Mouse (Mus musculus) liver, embryonic 14.5 days (tissue): Measurements from ENCODE around the gene Cdk5rap3. TPM values are rescaled to one million over a fixed set of nuclear protein-coding genes. Genes with fewer than 3 reads are reported as not detected.

Source experiments
- ATAC-seq: fragments of 200-750 bp; cut with Nextera tagmentation; 2 replicates; pipeline ENCODE4 v1.8.0; 2017; ENCODE audit warnings: moderate number of reproducible peaks, mild to moderate bottlenecking, moderate library complexity; ENCODE audit not compliant: insufficient read depth
- DNase-seq, 3 experiments: peaks; one replicate each; pipeline ENCODE4 v3.0.0-alpha.2; 2012 to 2013; ENCODE audit warnings: low read depth in 3 of 3, low spot score in 3 of 3
- H3K27ac ChIP-seq: fragments of 300-500 bp; sonication (generic); 2 replicates; pipeline ENCODE4 v1.5.1; 2014; ENCODE audit warnings: moderate library complexity, mild to moderate bottlenecking, control low read depth, inconsistent platforms
- H3K27me3 ChIP-seq: fragments of 300-500 bp; sonication (generic); 2 replicates; pipeline ENCODE4 v1.6.1; 2014; ENCODE audit warnings: mild to moderate bottlenecking, low read length, moderate library complexity; ENCODE audit not compliant: control insufficient read depth, insufficient read depth
- H3K36me3 ChIP-seq: fragments of 300-500 bp; sonication (generic); replicated peaks from 2 replicates; pipeline ENCODE4 v1.6.1; 2014; ENCODE audit warnings: low read depth; ENCODE audit not compliant: control insufficient read depth, insufficient read depth
- H3K4me1 ChIP-seq, 2 experiments: fragments of 200-500 bp in 1 of 2; fragments of 300-500 bp in 1 of 2; sonication (generic) in 1 of 2; replicated peaks; 2 replicates each; pipeline ENCODE4 v1.6.1; 2012 to 2014; ENCODE audit warnings: antibody characterized with exemption in 1 of 2, inconsistent platforms in 1 of 2, low read length in 1 of 2; ENCODE audit not compliant: control insufficient read depth in 2 of 2, insufficient read depth in 2 of 2
- H3K4me2 ChIP-seq: fragments of 300-500 bp; sonication (generic); 2 replicates; pipeline ENCODE4 v1.6.1; 2014; ENCODE audit warnings: low read depth, mild to moderate bottlenecking, control low read depth, moderate library complexity
- H3K4me3 ChIP-seq, 2 experiments: fragments of 200-500 bp in 1 of 2; fragments of 300-500 bp in 1 of 2; sonication (generic) in 1 of 2; 2 replicates each; pipeline ENCODE4 v1.5.1; 2012 to 2014; ENCODE audit warnings: low read depth in 2 of 2, low read length in 2 of 2, mild to moderate bottlenecking in 2 of 2, control low read depth in 1 of 2, inconsistent platforms in 1 of 2, moderate library complexity in 1 of 2; ENCODE audit not compliant: insufficient read depth in 1 of 2
- H3K9ac ChIP-seq: fragments of 300-500 bp; sonication (generic); replicated peaks from 2 replicates; pipeline ENCODE4 v1.6.1; 2014; ENCODE audit warnings: mild to moderate bottlenecking, control low read depth, moderate library complexity
- H3K9me3 ChIP-seq: fragments of 300-500 bp; sonication (generic); 2 replicates; pipeline ENCODE4 v1.6.1; 2016; ENCODE audit warnings: low read length, mixed read lengths; ENCODE audit not compliant: control insufficient read depth
- CTCF ChIP-seq: IDR thresholded peaks from 2 replicates; pipeline ENCODE4 v1.5.1; 2016; ENCODE audit warnings: antibody characterized with exemption, low read depth, control low read depth
- EP300 ChIP-seq: IDR thresholded peaks from 2 replicates; pipeline ENCODE4 v1.6.1; 2016; ENCODE audit warnings: antibody characterized with exemption, low read depth
- WGBS: fragments of 180-500 bp; shearing (Covaris S2); extraction: QIAGEN DNeasy Blood & Tissue Kit; methylation state at CpG from one replicate; pipeline ENCODE4 v1.1.7; 2014; ENCODE audit not compliant: insufficient replicate concordance; 5-methylcytosine and 5-hydroxymethylcytosine counted together
- polyA plus RNA-seq, 2 experiments: library from polyadenylated mRNA; depleted of rRNA in 1 of 2; stranded (reverse) in 1 of 2; unstranded in 1 of 2; fragments of >200 nt; fragmentation: Nextera tagmentation in 1 of 2; extraction: Ambion mirVana in 1 of 2; gene quantifications; 2 replicates each; pipeline versions ENCODE4 v1.2.1 to v1.2.3; 2012 to 2014

The Cdk5rap3 gene
- polyA plus RNA-seq, 2 experiments = 20.1 to 34.1 TPM

- Histone ChIP-seq H3K9ac (no peak overlapping the region), H3K4me1 (no peaks in the 10 kb centered on the region), H3K4me3 (peak overlapping the region; percentile 35 to 42), H3K9me3 (no peaks in the 10 kb centered on the region), H3K4me2 (peak overlapping the region; percentile 69), H3K27ac (no peak overlapping the region), H3K36me3 (no peaks in the 10 kb centered on the region), H3K27me3 (no peaks in the 10 kb centered on the region)
- no peak for TF ChIP-seq EP300
- no peak for TF ChIP-seq CTCF
- 1% methylated on average over 20 of the region's 20 CpGs for WGBS
- DNase-seq (no peak), ATAC-seq (peak; percentile 18; the same call in 1 of the 2 replicates)
Observed at GRCm38 (mm10) chr11:96861446-96861845, 54.9 kb downstream of the Cdk5rap3 start.

DNA sequence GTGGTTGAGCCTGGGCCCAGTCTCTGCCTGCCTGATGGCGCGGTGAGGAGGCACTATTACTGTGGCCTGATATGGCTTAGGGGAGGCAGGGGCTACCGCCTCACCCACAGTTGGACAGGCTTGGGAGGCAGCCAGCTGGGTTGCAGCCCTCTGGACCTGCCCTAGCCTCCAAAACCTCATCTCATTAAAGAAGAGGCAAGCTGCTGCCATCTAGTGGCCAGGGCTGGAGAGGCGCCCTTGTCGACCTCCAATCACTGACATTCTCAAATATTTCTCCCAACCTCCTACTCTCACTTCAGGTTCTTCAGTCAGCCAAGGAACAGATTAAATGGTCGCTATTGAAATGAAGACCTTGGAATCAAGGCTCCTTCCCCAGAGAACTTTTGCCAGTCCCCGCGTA lies 55.7 kb downstream of the Cdk5rap3 start:
- DNase-seq (peak; percentile 46 to 47 (median 47)), ATAC-seq (no peak)
- WGBS = 7% methylated on average over 8 of the region's 8 CpGs
- TF ChIP-seq EP300 (no peak), CTCF (peak; percentile 95)
- Histone ChIP-seq H3K9ac (no peak overlapping the region), H3K9me3 (no peaks in the 10 kb centered on the region), H3K4me2 (no peak overlapping the region), H3K36me3 (no peaks in the 10 kb centered on the region), H3K27me3 (no peaks in the 10 kb centered on the region), H3K27ac (no peak overlapping the region), H3K4me1 (no peaks in the 10 kb centered on the region), H3K4me3 (no peak overlapping the region)

GRCm38 (mm10) chr11:96859635-96860034 lies 56.7 kb downstream of the Cdk5rap3 start:
- Histone ChIP-seq H3K4me3 (no peak overlapping the region), H3K27ac (no peak overlapping the region), H3K27me3 (no peaks in the 10 kb centered on the region), H3K9ac (no peak overlapping the region), H3K4me2 (no peak overlapping the region), H3K36me3 (no peaks in the 10 kb centered on the region), H3K9me3 (no peaks in the 10 kb centered on the region), H3K4me1 (no peaks in the 10 kb centered on the region)
- no peak for ATAC-seq
- WGBS = 58% methylated on average over 4 of the region's 4 CpGs
- DNase-seq = no peak
- TF ChIP-seq CTCF (no peak), EP300 (no peak)

DNA sequence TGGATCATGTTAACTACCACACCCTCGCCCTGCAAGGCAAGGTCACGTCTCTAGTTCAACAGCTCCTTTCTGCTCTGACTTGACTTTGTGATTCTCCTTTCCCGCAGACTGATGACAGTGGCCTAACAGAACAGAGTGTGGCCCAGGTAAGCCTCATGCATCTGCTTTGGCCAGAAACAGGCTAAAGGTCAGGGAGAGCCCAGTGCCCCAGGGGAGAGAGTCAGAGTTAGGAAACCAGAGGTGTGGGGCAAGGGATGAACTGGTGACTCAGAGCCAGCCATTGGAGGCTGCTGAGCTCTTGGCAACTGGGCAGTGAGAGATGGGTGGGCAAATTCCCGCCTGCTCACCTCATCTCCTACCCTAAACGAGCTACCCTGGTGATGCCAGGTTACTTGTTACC lies 58.9 kb downstream of the Cdk5rap3 start:
- 58% methylated on average over 5 of the region's 5 CpGs for WGBS
- Histone ChIP-seq H3K27me3 (no peaks in the 10 kb centered on the region), H3K27ac (no peak overlapping the region), H3K4me2 (no peak overlapping the region), H3K9me3 (no peaks in the 10 kb centered on the region), H3K4me3 (no peak overlapping the region), H3K4me1 (no peaks in the 10 kb centered on the region), H3K9ac (no peak overlapping the region), H3K36me3 (no peaks in the 10 kb centered on the region)
- DNase-seq (no peak), ATAC-seq (no peak)
- TF ChIP-seq EP300 (no peak), CTCF (no peak)

Other genes with a start within 250 kb of the Cdk5rap3 start
- gene Snx11, start 138.9 kb downstream of the Cdk5rap3 start, polyA plus RNA-seq (2012; rRNA removed) = 7.4 and 10.1 TPM in 2 replicates
- 4.2 and 4.9 TPM in 2 replicates for gene Snx11, start 138.9 kb downstream of the Cdk5rap3 start, polyA plus RNA-seq (2014; fragmentation: Nextera tagmentation; extraction: Ambion mirVana)
- 9.9 and 23.5 TPM in 2 replicates for gene Cbx1, start 127.4 kb downstream of the Cdk5rap3 start, polyA plus RNA-seq (2012; rRNA removed)
- gene Cbx1, start 127.4 kb downstream of the Cdk5rap3 start, polyA plus RNA-seq (2014; fragmentation: Nextera tagmentation; extraction: Ambion mirVana) = 25.0 and 26.0 TPM in 2 replicates
- 14.4 and 15.2 TPM in 2 replicates for gene Nfe2l1, start 86.5 kb downstream of the Cdk5rap3 start, polyA plus RNA-seq (2012; rRNA removed)
- 9.6 and 10.1 TPM in 2 replicates for gene Nfe2l1, start 86.5 kb downstream of the Cdk5rap3 start, polyA plus RNA-seq (2014; fragmentation: Nextera tagmentation; extraction: Ambion mirVana)
- 7.9 and 8.7 TPM in 2 replicates for gene Copz2, start 66.6 kb downstream of the Cdk5rap3 start, polyA plus RNA-seq (2012; rRNA removed)
- gene Copz2, start 66.6 kb downstream of the Cdk5rap3 start, polyA plus RNA-seq (2014; fragmentation: Nextera tagmentation; extraction: Ambion mirVana) = 18.6 and 18.8 TPM in 2 replicates
- 2.8 and 3.3 TPM in 2 replicates for gene Prr15l, start 11.6 kb upstream of the Cdk5rap3 start, polyA plus RNA-seq (2012; rRNA removed)
- gene Prr15l, start 11.6 kb upstream of the Cdk5rap3 start, polyA plus RNA-seq (2014; fragmentation: Nextera tagmentation; extraction: Ambion mirVana) = 4.9 and 8.5 TPM in 2 replicates
- gene Pnpo, start 27.5 kb upstream of the Cdk5rap3 start, polyA plus RNA-seq (2012; rRNA removed) = 315 and 355 TPM in 2 replicates
- 564 and 592 TPM in 2 replicates for gene Pnpo, start 27.5 kb upstream of the Cdk5rap3 start, polyA plus RNA-seq (2014; fragmentation: Nextera tagmentation; extraction: Ambion mirVana)
- gene Sp2, start 66.5 kb upstream of the Cdk5rap3 start, polyA plus RNA-seq (2012; rRNA removed) = 7.7 and 8.0 TPM in 2 replicates
- gene Sp2, start 66.5 kb upstream of the Cdk5rap3 start, polyA plus RNA-seq (2014; fragmentation: Nextera tagmentation; extraction: Ambion mirVana) = 13.7 and 17.1 TPM in 2 replicates
- 0.02 and 0.06 TPM in 2 replicates for gene Sp6, start 96.9 kb upstream of the Cdk5rap3 start, polyA plus RNA-seq (2012; rRNA removed)
- not detected in 2 replicates for gene Sp6, start 96.9 kb upstream of the Cdk5rap3 start, polyA plus RNA-seq (2014; fragmentation: Nextera tagmentation; extraction: Ambion mirVana)
- gene Scrn2, start 113.4 kb upstream of the Cdk5rap3 start, polyA plus RNA-seq (2012; rRNA removed) = 5.7 and 5.9 TPM in 2 replicates
- 5.8 and 6.3 TPM in 2 replicates for gene Scrn2, start 113.4 kb upstream of the Cdk5rap3 start, polyA plus RNA-seq (2014; fragmentation: Nextera tagmentation; extraction: Ambion mirVana)
- gene Lrrc46, start 124.9 kb upstream of the Cdk5rap3 start, polyA plus RNA-seq (2012; rRNA removed) = 0.20 and 0.29 TPM in 2 replicates
- 0.28 and 0.38 TPM in 2 replicates for gene Lrrc46, start 124.9 kb upstream of the Cdk5rap3 start, polyA plus RNA-seq (2014; fragmentation: Nextera tagmentation; extraction: Ambion mirVana)
- gene Mrpl10, start 125.1 kb upstream of the Cdk5rap3 start, polyA plus RNA-seq (2012; rRNA removed) = 29.1 and 30.3 TPM in 2 replicates
- 34.9 and 36.2 TPM in 2 replicates for gene Mrpl10, start 125.1 kb upstream of the Cdk5rap3 start, polyA plus RNA-seq (2014; fragmentation: Nextera tagmentation; extraction: Ambion mirVana)
- gene Osbpl7, start 134.1 kb upstream of the Cdk5rap3 start, polyA plus RNA-seq (2012; rRNA removed) = 2.0 and 2.5 TPM in 2 replicates
- 1.2 and 1.7 TPM in 2 replicates for gene Osbpl7, start 134.1 kb upstream of the Cdk5rap3 start, polyA plus RNA-seq (2014; fragmentation: Nextera tagmentation; extraction: Ambion mirVana)
- gene Tbx21, start 198.8 kb upstream of the Cdk5rap3 start, polyA plus RNA-seq (2012; rRNA removed) = 0.02 and 0.05 TPM in 2 replicates
- not detected in 2 replicates for gene Tbx21, start 198.8 kb upstream of the Cdk5rap3 start, polyA plus RNA-seq (2014; fragmentation: Nextera tagmentation; extraction: Ambion mirVana)
- gene Tbkbp1, start 235.0 kb upstream of the Cdk5rap3 start, polyA plus RNA-seq (2012; rRNA removed) = 2.4 and 2.6 TPM in 2 replicates
- gene Tbkbp1, start 235.0 kb upstream of the Cdk5rap3 start, polyA plus RNA-seq (2014; fragmentation: Nextera tagmentation; extraction: Ambion mirVana) = 0.90 and 1.6 TPM in 2 replicates